Mouse (Mus musculus): ENCODE data around the gene Maml2. TPM values are rescaled to one million over a fixed set of nuclear protein-coding genes. Genes with fewer than 3 reads are reported as not detected.
"Not testable (repeated sequence)": the region's sequence is repeated elsewhere in the genome, so short reads cannot be mapped to it uniquely, and the experiment has no call there.

The Maml2 gene
- total RNA-seq, 1 experiment from 2014 or later, result 4.8 TPM

DNA sequence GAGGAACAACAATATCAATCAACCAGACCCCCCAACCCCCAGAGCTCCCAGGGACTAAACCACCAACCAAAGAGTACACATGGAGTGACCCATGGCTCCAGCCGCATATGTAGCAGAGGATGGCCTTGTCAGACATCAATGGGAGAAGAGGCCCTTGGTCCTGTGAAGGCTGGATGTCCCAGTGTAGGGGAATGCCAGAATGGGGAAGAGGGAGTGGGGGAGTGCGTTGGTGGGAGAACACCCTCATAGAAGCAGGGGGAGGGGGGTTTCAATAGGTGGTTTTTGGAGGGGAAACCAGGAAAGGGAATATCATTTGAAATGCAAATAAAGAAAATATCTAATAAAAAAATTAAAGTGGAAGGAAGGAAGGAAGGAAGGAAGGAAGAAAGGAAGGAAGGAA is 418.1 kb downstream of the Maml2 start:
- ATAC-seq (replicated peaks; ENCODE audit: insufficient number of reproducible peaks, low FRiP score, low TSS enrichment, poor library complexity, severe bottlenecking), result not testable (repeated sequence)

DNA sequence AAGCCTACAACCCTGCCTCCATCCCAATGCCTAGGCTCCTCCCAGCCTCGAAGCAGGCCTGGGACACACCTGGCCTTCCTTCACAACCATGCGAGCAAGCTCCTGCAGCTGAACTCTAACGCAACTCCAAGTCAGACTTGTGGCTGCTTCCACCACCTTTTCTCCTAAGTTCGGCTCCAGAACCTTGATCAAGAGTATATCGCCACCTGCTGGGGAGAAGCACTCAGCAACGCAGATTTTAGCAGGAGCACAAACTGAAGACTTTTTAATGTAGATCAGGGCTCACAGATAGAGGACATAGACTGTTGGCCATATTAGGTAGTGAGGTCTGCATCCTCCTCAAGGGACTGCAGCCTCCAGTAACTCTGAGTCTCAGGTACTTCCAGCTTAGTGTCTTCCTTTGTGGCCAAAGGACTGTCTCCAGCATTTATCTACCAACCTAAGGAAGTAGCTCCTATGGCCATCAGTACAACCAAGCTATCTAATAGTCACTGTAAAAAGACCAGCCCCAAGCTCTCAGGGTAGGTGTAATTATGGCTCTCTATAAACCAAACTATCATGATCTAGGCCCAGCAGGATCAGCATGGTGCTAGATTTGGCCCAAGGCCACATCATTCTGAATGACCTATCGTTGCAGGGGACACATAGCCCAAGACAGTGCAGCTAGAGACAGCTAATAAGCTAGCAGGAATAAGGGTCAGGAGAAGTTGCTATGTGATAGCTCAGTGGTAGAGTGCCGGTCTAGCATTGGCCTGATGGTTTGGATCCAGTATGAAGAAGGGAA is 418.8 kb downstream of the Maml2 start:
- peak; percentile 79 for ATAC-seq (replicated peaks; ENCODE audit: insufficient number of reproducible peaks, low FRiP score, low TSS enrichment, poor library complexity, severe bottlenecking)

DNA sequence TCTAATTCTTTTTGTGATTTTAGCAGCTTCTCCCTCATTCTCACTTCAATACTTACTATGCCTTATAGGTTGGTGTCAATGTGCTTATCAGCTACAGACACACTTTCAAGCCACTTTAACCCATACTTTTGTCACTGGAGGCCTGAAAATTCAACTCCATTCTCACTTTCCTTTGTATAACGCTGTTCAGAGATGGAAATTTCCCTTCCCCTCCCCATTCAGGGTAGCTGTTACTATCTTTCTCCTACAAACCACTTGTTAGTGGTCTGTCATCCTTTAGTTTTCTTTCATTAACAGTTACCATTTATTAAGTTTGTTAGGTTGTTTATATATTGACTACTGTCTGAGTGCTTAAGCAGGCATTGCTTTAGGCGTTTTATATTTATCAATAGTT is 450.6 kb downstream of the Maml2 start, which contains the start of gene Mtmr2:
TSS of gene Mtmr2 (plus strand) at position 7 of the 394 bp plus-strand sequence.
- ATAC-seq (replicated peaks; ENCODE audit: insufficient number of reproducible peaks, low FRiP score, low TSS enrichment, poor library complexity, severe bottlenecking), result no peak

DNA sequence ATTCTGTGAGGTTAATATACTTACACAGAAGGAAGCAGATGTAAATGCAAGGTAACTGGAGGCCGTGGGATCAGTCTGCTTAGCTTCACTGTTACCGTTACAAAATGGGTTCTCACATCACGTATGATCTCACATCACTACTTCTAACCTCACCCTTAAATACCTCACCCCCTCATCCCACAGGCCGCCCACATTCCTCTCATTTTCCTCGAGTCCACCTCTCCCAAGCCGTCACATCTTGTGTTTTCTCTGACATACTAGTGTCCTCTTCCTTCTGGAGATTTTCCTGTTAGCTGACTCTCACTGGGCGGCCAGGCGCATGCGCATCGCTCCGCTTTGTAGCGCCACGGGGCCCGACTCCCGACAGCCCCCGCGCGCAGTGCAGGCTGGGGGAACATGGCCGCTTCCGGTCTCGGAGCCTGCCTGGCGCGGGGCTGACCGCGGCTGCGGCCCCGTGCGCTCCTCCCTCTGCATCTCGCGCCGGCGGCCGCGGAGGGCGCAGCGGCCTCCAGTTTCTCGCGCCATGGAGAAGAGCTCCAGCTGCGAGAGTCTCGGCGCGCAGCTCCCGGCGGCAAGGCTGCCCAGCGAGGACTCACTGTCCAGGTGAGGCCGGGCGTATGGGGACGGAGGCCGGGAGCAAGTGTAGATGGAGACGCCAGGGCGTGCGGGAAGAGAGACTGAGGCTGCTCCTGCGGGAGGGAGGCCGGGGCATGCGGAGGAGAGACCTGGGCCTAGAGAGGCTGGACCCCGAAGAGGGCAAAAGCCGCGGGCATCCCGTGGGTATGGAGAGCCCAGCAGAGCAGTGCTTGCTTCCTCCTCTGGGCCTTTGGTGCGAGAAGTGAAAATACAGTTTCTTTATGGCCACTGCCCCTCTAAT is 451.3 kb downstream of the Maml2 start:
- peak; percentile 92 for ATAC-seq (replicated peaks; ENCODE audit: insufficient number of reproducible peaks, low FRiP score, low TSS enrichment, poor library complexity, severe bottlenecking)

DNA sequence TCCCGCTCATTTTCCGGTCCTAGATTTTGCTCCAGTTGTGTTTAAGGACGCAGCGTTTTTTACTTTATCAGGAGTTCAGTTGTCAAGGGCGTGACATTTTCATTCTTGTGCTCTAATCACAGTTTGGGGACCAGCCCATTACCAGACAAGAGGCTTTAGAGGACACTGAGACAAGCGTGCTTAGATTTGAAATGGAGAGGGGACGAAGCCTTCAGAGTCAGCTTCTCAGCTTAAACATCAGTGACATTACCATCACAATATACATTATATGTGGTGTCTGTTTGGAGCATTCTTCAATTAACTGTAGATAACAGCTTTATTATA is 451.9 kb downstream of the Maml2 start:
- ATAC-seq (replicated peaks; ENCODE audit: insufficient number of reproducible peaks, low FRiP score, low TSS enrichment, poor library complexity, severe bottlenecking), result no peak

DNA sequence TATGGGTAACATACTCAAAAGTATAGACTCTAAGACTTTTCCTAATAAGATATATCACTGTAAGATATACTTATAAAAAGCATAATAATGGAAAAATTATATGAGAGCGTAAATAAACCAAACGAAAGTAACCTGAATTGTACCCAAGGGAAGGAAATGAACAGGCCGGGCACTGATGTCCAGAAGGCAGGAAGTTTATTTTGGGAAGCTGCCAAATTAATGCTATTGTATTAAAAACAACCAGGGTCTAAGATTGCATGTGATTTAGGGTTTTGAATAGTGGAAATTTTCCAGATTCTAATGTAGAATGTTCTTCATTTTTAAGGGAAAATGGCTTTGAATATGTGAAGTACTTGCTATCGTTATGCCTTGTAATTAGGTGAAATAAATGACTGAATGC is 454.8 kb downstream of the Maml2 start:
- ATAC-seq (replicated peaks; ENCODE audit: insufficient number of reproducible peaks, low FRiP score, low TSS enrichment, poor library complexity, severe bottlenecking), result no peak

Other genes starting within 250 kb of the Maml2 start
- 12.9 to 22.4 TPM (median 21.7 TPM) in 3 replicates for gene Jrkl, start 52.1 kb upstream of the Maml2 start, total RNA-seq (2017)
- 70.7 to 106 TPM (median 94.0 TPM) in 3 replicates for gene Ccdc82, start 51.0 kb upstream of the Maml2 start, total RNA-seq (2017)
- not detected in 3 replicates for gene Gm17571, start 148.8 kb downstream of the Maml2 start, total RNA-seq (2017)